Mouse (Mus musculus) lung, postnatal 25 days (tissue): Measurements from ENCODE around the gene Slc26a10.

Experiments
- DNase-seq: peaks from one replicate; pipeline ENCODE4 v3.0.0; 2022; ENCODE audit warnings: low spot score

Gene Slc26a10

GRCm38 (mm10) chr10:127182624-127183023 is 2.2 kb upstream of the Slc26a10 start:
- DNase-seq, result no peak

- DNase-seq, result no peak
These were observed 1.1 kb upstream of the Slc26a10 start for GRCm38 (mm10) chr10:127181566-127181965.

- DNase-seq, result no peak
These were observed 226 bp upstream of the Slc26a10 start for GRCm38 (mm10) chr10:127180695-127181047.

GRCm38 (mm10) chr10:127178286-127179027 is 2.0 kb downstream of the Slc26a10 start:
- DNase-seq, result no peak

GRCm38 (mm10) chr10:127177719-127178118 is 2.7 kb downstream of the Slc26a10 start:
- peak; percentile 73 for DNase-seq

- no peak for DNase-seq
These were observed 3.2 kb downstream of the Slc26a10 start for GRCm38 (mm10) chr10:127177235-127177634.

GRCm38 (mm10) chr10:127176756-127177155 is 3.7 kb downstream of the Slc26a10 start:
- no peak for DNase-seq

- DNase-seq, result no peak
These were observed 4.2 kb downstream of the Slc26a10 start for GRCm38 (mm10) chr10:127176228-127176627.

GRCm38 (mm10) chr10:127174170-127174569 is 6.3 kb downstream of the Slc26a10 start:
- DNase-seq, result no peak

- DNase-seq, result no peak
These were observed 7.0 kb downstream of the Slc26a10 start for GRCm38 (mm10) chr10:127173148-127174065.

GRCm38 (mm10) chr10:127171631-127172200 is 8.7 kb downstream of the Slc26a10 start:
- DNase-seq, result no peak

GRCm38 (mm10) chr10:127170837-127171272 is 9.6 kb downstream of the Slc26a10 start:
- DNase-seq, result peak; percentile 76

GRCm38 (mm10) chr10:127170002-127170401 is 10.4 kb downstream of the Slc26a10 start:
- DNase-seq, result no peak

GRCm38 (mm10) chr10:127167614-127168192 is 12.7 kb downstream of the Slc26a10 start:
- DNase-seq, result peak; percentile 67

GRCm38 (mm10) chr10:127166771-127167613 is 13.5 kb downstream of the Slc26a10 start:
- peak; percentile 26 for DNase-seq

GRCm38 (mm10) chr10:127166404-127166715 is 14.1 kb downstream of the Slc26a10 start:
- no peak for DNase-seq

GRCm38 (mm10) chr10:127165654-127166403 is 14.6 kb downstream of the Slc26a10 start:
- peak; percentile 55 for DNase-seq

GRCm38 (mm10) chr10:127165354-127165653 is 15.1 kb downstream of the Slc26a10 start:
- DNase-seq, result no peak

- DNase-seq, result peak; percentile 77
These were observed 15.7 kb downstream of the Slc26a10 start, which contains the start of gene B4galnt1 for GRCm38 (mm10) chr10:127164631-127165353. B4galnt1 (plus strand) TSS chr10:127165225.

GRCm38 (mm10) chr10:127164190-127164589 is 16.3 kb downstream of the Slc26a10 start:
- DNase-seq, result no peak
